Mouse (Mus musculus): ENCODE measurements around the gene Ccdc88b.

Gene Ccdc88b

GRCm38 (mm10) chr19:6826601-6827000, 31.4 kb downstream of the Ccdc88b start:
- Histone ChIP-seq H3K36me3 (ENCODE audit: control insufficient read depth, insufficient read depth, low read length, poor library complexity, severe bottlenecking) (peaks cover 8% of the 10 kb centered on the region; the same call in 1 of the 2 replicates), H3K27me3 (ENCODE audit: control insufficient read depth, insufficient read depth, low read length, poor library complexity, severe bottlenecking) (no peaks in the 10 kb centered on the region)
- DNase-seq (ENCODE audit: low read depth, low spot score): no peak

- no peak for DNase-seq (ENCODE audit: low read depth, low spot score)
- Histone ChIP-seq H3K27me3 (ENCODE audit: control insufficient read depth, insufficient read depth, low read length, poor library complexity, severe bottlenecking) (no peaks in the 10 kb centered on the region), H3K36me3 (ENCODE audit: control insufficient read depth, insufficient read depth, low read length, poor library complexity, severe bottlenecking) (peaks cover 5% of the 10 kb centered on the region; the same call in 1 of the 2 replicates)
These were observed 32.6 kb downstream of the Ccdc88b start for GRCm38 (mm10) chr19:6825384-6825783.

- Histone ChIP-seq H3K36me3 (ENCODE audit: control insufficient read depth, insufficient read depth, low read length, poor library complexity, severe bottlenecking) (no peaks in the 10 kb centered on the region), H3K27me3 (ENCODE audit: control insufficient read depth, insufficient read depth, low read length, poor library complexity, severe bottlenecking) (no peaks in the 10 kb centered on the region)
- no peak for DNase-seq (ENCODE audit: low read depth, low spot score)
These were observed 37.3 kb downstream of the Ccdc88b start for GRCm38 (mm10) chr19:6820538-6821195.

- DNase-seq (ENCODE audit: low read depth, low spot score): no peak
- no peaks in the 10 kb centered on the region for H3K27me3 ChIP-seq (ENCODE audit: control insufficient read depth, insufficient read depth, low read length, poor library complexity, severe bottlenecking)
These were observed 38.7 kb downstream of the Ccdc88b start for GRCm38 (mm10) chr19:6819143-6819827.

GRCm38 (mm10) chr19:6814958-6815357, 43.1 kb downstream of the Ccdc88b start:
- no peak for DNase-seq (ENCODE audit: low read depth, low spot score)
- no peaks in the 10 kb centered on the region for H3K36me3 ChIP-seq (ENCODE audit: control insufficient read depth, insufficient read depth, low read length, poor library complexity, severe bottlenecking)
- no peaks in the 10 kb centered on the region for H3K27me3 ChIP-seq (ENCODE audit: control insufficient read depth, insufficient read depth, low read length, poor library complexity, severe bottlenecking)

More at GRCm38 (mm10) chr19:6819143-6819827, 38.7 kb downstream of the Ccdc88b start:
- no peaks in the 10 kb centered on the region for H3K36me3 ChIP-seq (ENCODE audit: control insufficient read depth, insufficient read depth, low read length, poor library complexity, severe bottlenecking)

- no peak for DNase-seq (ENCODE audit: low read depth, low spot score)
- Histone ChIP-seq H3K27me3 (ENCODE audit: control insufficient read depth, insufficient read depth, low read length, poor library complexity, severe bottlenecking) (no peaks in the 10 kb centered on the region), H3K36me3 (ENCODE audit: control insufficient read depth, insufficient read depth, low read length, poor library complexity, severe bottlenecking) (no peaks in the 10 kb centered on the region)
These were observed 43.6 kb downstream of the Ccdc88b start for GRCm38 (mm10) chr19:6814366-6814765.

All from splenic B cell, adult 2 months (primary cell).